Mouse (Mus musculus): ENCODE results near the gene Ercc2. TPM values are rescaled to one million over a fixed set of nuclear protein-coding genes. Genes with fewer than 3 reads are reported as not detected.

Gene Ercc2
- polyA plus RNA-seq, 1 experiment = 14.3 TPM

- TF ChIP-seq POLR2A (IDR thresholded peaks at IDR 0.05; ENCODE audit: low read depth, low read length) (no peak), CTCF (IDR thresholded peaks at IDR 0.05; ENCODE audit: borderline replicate concordance, insufficient read depth, low read length) (no peak)
- H3K4me3 ChIP-seq (ENCODE audit: insufficient read depth, low read length) = no peak overlapping the region
- H3K27ac ChIP-seq (ENCODE audit: insufficient read depth, low read length) = no peak overlapping the region
Measured at GRCm38 (mm10) chr7:19402535-19403112, 20.8 kb downstream of the Ercc2 start.

GRCm38 (mm10) chr7:19403731-19404296 lies 22.0 kb downstream of the Ercc2 start, which contains the start of gene Klc3:
Klc3 (minus strand) TSS chr7:19404104.
- TF ChIP-seq POLR2A (IDR thresholded peaks at IDR 0.05; ENCODE audit: low read depth, low read length) = no peak
- no peak for TF ChIP-seq CTCF (IDR thresholded peaks at IDR 0.05; ENCODE audit: borderline replicate concordance, insufficient read depth, low read length)
- Histone ChIP-seq H3K4me1 (ENCODE audit: control insufficient read depth, insufficient read depth, low read length) (0 out of 2 replicates have a peak, but pooled peaks cover 2% of the 10 kb centered on the region), H3K27ac (ENCODE audit: insufficient read depth, low read length) (no peak within 1 kb of the TSS), H3K4me3 (ENCODE audit: insufficient read depth, low read length) (peak within 1 kb of the TSS; percentile 46)

More at GRCm38 (mm10) chr7:19402535-19403112, 20.8 kb downstream of the Ercc2 start:
- 0 out of 2 replicates have a peak, but pooled peaks cover 2% of the 10 kb centered on the region for H3K4me1 ChIP-seq (ENCODE audit: control insufficient read depth, insufficient read depth, low read length)

- 0 out of 2 replicates have a peak, but pooled peaks cover 2% of the 10 kb centered on the region for H3K4me1 ChIP-seq (ENCODE audit: control insufficient read depth, insufficient read depth, low read length)
- H3K27ac ChIP-seq (ENCODE audit: insufficient read depth, low read length) = no peak within 1 kb of the TSS
- peak within 1 kb of the TSS; percentile 46 for H3K4me3 ChIP-seq (ENCODE audit: insufficient read depth, low read length)
- TF ChIP-seq POLR2A (IDR thresholded peaks at IDR 0.05; ENCODE audit: low read depth, low read length) (no peak), CTCF (IDR thresholded peaks at IDR 0.05; ENCODE audit: borderline replicate concordance, insufficient read depth, low read length) (no peak)
Measured at GRCm38 (mm10) chr7:19404476-19404875, 22.7 kb downstream of the Ercc2 start, which contains the start of gene Ckm. Ckm (plus strand) TSS chr7:19404776.

GRCm38 (mm10) chr7:19405417-19405816 lies 23.6 kb downstream of the Ercc2 start:
- no peaks in the 10 kb centered on the region for H3K4me1 ChIP-seq (ENCODE audit: control insufficient read depth, insufficient read depth, low read length)
- H3K27ac ChIP-seq (ENCODE audit: insufficient read depth, low read length) = no peak overlapping the region
- TF ChIP-seq POLR2A (IDR thresholded peaks at IDR 0.05; ENCODE audit: low read depth, low read length) = no peak
- peak; percentile 97 for TF ChIP-seq CTCF (IDR thresholded peaks at IDR 0.05; ENCODE audit: borderline replicate concordance, insufficient read depth, low read length)
- no peak overlapping the region for H3K4me3 ChIP-seq (ENCODE audit: insufficient read depth, low read length)

- no peak overlapping the region for H3K4me3 ChIP-seq (ENCODE audit: insufficient read depth, low read length)
- no peaks in the 10 kb centered on the region for H3K4me1 ChIP-seq (ENCODE audit: control insufficient read depth, insufficient read depth, low read length)
- H3K27ac ChIP-seq (ENCODE audit: insufficient read depth, low read length) = no peak overlapping the region
- no peak for TF ChIP-seq POLR2A (IDR thresholded peaks at IDR 0.05; ENCODE audit: low read depth, low read length)
- TF ChIP-seq CTCF (IDR thresholded peaks at IDR 0.05; ENCODE audit: borderline replicate concordance, insufficient read depth, low read length) = no peak
Measured at GRCm38 (mm10) chr7:19409753-19410152, 27.9 kb downstream of the Ercc2 start.

- TF ChIP-seq POLR2A (IDR thresholded peaks at IDR 0.05; ENCODE audit: low read depth, low read length) = no peak
- no peak for TF ChIP-seq CTCF (IDR thresholded peaks at IDR 0.05; ENCODE audit: borderline replicate concordance, insufficient read depth, low read length)
- Histone ChIP-seq H3K4me1 (ENCODE audit: control insufficient read depth, insufficient read depth, low read length) (no peaks in the 10 kb centered on the region), H3K4me3 (ENCODE audit: insufficient read depth, low read length) (no peak overlapping the region), H3K27ac (ENCODE audit: insufficient read depth, low read length) (no peak overlapping the region)
Measured at GRCm38 (mm10) chr7:19410766-19411344, 29.0 kb downstream of the Ercc2 start.

DNA sequence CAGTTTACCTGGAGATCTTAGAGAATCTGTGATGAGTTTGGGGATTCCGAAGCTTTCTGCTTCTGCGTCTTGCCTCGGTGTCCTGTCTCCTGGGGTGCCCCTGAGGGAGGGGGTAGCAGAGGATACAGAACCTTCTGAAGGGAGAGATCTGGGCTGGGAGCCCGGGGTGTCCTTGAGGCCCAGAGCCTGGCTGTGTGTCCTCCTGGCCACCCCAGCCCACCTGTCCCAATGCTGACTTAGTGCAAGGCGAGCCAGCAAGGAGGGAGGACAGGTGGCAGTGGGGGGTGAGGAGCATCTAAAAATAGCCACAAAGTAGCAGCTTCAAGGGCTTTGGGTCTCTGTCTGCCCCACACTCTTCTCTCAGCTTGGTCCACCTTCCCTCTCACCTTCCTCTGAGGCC lies 30.0 kb downstream of the Ercc2 start:
- TF ChIP-seq CTCF (IDR thresholded peaks at IDR 0.05; ENCODE audit: borderline replicate concordance, insufficient read depth, low read length) = no peak
- no peak for TF ChIP-seq POLR2A (IDR thresholded peaks at IDR 0.05; ENCODE audit: low read depth, low read length)
- Histone ChIP-seq H3K4me1 (ENCODE audit: control insufficient read depth, insufficient read depth, low read length) (no peaks in the 10 kb centered on the region), H3K4me3 (ENCODE audit: insufficient read depth, low read length) (no peak overlapping the region), H3K27ac (ENCODE audit: insufficient read depth, low read length) (no peak overlapping the region)

DNA sequence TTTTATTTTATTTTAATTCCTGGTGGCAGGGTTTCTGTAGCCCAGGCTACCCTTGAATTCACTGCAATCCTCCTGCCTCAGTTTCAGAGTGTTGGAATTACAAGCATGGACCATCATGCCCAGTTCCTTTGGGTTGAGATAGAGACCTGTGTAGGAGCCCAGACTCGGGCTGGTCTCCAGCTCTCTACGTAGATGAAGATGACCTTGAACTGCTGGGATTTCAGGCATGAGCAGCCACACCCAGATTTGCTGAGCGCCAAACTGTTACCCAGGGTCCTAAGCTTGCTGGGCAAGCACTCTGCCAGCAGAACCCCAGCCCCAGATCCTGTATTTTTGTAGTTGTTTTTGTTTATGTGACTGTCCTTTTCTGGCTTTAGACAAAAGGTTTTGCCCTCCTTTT lies 31.7 kb downstream of the Ercc2 start:
- no peaks in the 10 kb centered on the region for H3K4me1 ChIP-seq (ENCODE audit: control insufficient read depth, insufficient read depth, low read length)
- H3K4me3 ChIP-seq (ENCODE audit: insufficient read depth, low read length) = no peak overlapping the region
- TF ChIP-seq POLR2A (IDR thresholded peaks at IDR 0.05; ENCODE audit: low read depth, low read length) (no peak), CTCF (IDR thresholded peaks at IDR 0.05; ENCODE audit: borderline replicate concordance, insufficient read depth, low read length) (no peak)
- no peak overlapping the region for H3K27ac ChIP-seq (ENCODE audit: insufficient read depth, low read length)

DNA sequence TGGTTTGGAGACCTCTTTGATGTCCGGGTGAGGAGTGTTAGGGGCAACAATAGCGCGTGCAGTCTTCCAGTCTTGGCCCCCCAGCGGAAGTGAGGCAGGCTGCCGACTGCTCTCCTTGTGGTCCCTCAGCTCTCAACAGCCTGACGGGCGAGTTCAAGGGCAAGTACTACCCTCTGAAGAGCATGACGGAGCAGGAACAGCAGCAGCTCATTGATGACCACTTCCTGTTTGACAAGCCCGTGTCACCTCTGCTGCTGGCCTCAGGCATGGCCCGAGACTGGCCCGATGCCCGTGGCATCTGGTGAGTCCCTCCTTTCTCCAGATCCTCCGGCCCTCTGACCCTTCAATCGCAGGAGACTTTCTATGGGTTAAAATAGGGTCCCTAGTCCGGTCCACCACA lies 34.8 kb downstream of the Ercc2 start:
- H3K27ac ChIP-seq (ENCODE audit: insufficient read depth, low read length) = no peak overlapping the region
- TF ChIP-seq POLR2A (IDR thresholded peaks at IDR 0.05; ENCODE audit: low read depth, low read length) (no peak), CTCF (IDR thresholded peaks at IDR 0.05; ENCODE audit: borderline replicate concordance, insufficient read depth, low read length) (no peak)
- no peak overlapping the region for H3K4me3 ChIP-seq (ENCODE audit: insufficient read depth, low read length)
- H3K4me1 ChIP-seq (ENCODE audit: control insufficient read depth, insufficient read depth, low read length) = no peaks in the 10 kb centered on the region

DNA sequence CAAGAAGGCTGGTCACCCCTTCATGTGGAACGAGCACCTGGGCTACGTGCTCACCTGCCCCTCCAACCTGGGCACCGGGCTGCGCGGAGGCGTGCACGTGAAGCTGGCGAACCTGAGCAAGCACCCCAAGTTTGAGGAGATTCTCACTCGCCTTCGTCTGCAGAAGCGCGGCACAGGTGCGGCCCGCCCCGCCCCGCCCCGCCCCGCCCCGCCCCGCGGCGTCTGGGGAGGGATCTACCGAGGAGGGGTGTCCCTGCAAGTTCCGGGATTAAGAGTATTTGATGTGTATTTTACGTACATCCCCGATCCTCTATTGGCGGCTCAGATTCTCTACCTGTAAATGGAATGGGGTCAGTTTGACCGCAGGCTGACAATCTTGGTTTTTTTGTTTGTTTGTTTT lies 38.3 kb downstream of the Ercc2 start:
- H3K4me1 ChIP-seq (ENCODE audit: control insufficient read depth, insufficient read depth, low read length) = no peaks in the 10 kb centered on the region
- TF ChIP-seq POLR2A (IDR thresholded peaks at IDR 0.05; ENCODE audit: low read depth, low read length) (no peak), CTCF (IDR thresholded peaks at IDR 0.05; ENCODE audit: borderline replicate concordance, insufficient read depth, low read length) (no peak)
- no peak overlapping the region for H3K27ac ChIP-seq (ENCODE audit: insufficient read depth, low read length)
- no peak overlapping the region for H3K4me3 ChIP-seq (ENCODE audit: insufficient read depth, low read length)

Data from embryonic fibroblast, embryonic 13.5 days (primary cell).